Mouse (Mus musculus): Measurements from ENCODE around the gene Ankrd2.

Gene Ankrd2

GRCm38 (mm10) chr19:42035456-42036248 lies at the start of gene Ankrd2:
Ankrd2 (plus strand) TSS chr19:42036000.
- peak; percentile 72 for DNase-seq (ENCODE audit: extremely low read depth, insufficient read length, low spot score)

GRCm38 (mm10) chr19:41987206-41987605 lies 48.6 kb upstream of the Ankrd2 start:
- no peak for DNase-seq (ENCODE audit: extremely low read depth, insufficient read length, low spot score)

DNA sequence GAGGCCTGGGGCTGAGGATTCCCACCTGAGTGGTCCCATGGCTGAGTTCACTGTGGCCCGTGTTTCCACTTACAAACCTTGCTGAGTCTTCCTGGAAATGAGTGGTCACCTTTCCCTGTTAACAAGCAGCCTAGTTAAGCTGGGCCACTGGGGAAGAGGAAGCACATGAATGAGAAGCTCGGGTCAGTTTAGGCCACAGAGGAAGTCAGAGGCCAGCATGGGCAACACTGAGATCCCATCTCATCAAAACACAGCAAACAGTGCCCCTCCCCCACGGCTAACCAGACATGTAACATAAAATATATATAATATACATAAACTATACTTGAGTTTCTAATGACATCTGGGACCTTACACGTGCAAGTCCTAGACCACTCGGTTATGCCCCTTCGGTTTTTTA lies 46.0 kb upstream of the Ankrd2 start:
- no peak for DNase-seq (ENCODE audit: extremely low read depth, insufficient read length, low spot score)

GRCm38 (mm10) chr19:41991926-41992477 lies 43.8 kb upstream of the Ankrd2 start:
- no peak for DNase-seq (ENCODE audit: extremely low read depth, insufficient read length, low spot score)

GRCm38 (mm10) chr19:41992971-41993370 lies 42.8 kb upstream of the Ankrd2 start:
- DNase-seq (ENCODE audit: extremely low read depth, insufficient read length, low spot score): no peak

DNA sequence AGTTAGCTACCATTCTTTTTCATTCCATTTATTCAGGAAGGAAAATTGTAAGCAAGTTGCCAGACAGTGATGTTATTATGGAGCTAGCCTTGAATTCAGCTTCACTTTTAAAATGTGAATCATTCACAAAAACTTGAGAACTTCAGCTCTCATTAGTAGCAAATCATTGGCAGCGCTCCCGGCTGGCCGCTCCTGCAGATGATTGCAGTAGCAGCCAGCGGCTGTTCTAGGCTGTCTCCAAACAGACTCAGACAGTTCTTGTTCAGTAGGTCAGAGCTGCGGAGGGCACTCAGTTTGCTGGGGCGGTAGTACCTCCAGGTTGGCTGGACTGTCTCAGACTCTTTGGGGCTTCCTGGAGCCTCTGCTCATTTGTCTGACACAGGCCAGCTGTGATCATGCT lies 42.3 kb upstream of the Ankrd2 start:
- peak; percentile 61 for DNase-seq (ENCODE audit: extremely low read depth, insufficient read length, low spot score)

GRCm38 (mm10) chr19:41994023-41994422 lies 41.8 kb upstream of the Ankrd2 start:
- no peak for DNase-seq (ENCODE audit: extremely low read depth, insufficient read length, low spot score)

- no peak for DNase-seq (ENCODE audit: extremely low read depth, insufficient read length, low spot score)
Measured at GRCm38 (mm10) chr19:41995483-41995882, 40.3 kb upstream of the Ankrd2 start.

GRCm38 (mm10) chr19:41997090-41997489 lies 38.7 kb upstream of the Ankrd2 start:
- DNase-seq (ENCODE audit: extremely low read depth, insufficient read length, low spot score): no peak

DNA sequence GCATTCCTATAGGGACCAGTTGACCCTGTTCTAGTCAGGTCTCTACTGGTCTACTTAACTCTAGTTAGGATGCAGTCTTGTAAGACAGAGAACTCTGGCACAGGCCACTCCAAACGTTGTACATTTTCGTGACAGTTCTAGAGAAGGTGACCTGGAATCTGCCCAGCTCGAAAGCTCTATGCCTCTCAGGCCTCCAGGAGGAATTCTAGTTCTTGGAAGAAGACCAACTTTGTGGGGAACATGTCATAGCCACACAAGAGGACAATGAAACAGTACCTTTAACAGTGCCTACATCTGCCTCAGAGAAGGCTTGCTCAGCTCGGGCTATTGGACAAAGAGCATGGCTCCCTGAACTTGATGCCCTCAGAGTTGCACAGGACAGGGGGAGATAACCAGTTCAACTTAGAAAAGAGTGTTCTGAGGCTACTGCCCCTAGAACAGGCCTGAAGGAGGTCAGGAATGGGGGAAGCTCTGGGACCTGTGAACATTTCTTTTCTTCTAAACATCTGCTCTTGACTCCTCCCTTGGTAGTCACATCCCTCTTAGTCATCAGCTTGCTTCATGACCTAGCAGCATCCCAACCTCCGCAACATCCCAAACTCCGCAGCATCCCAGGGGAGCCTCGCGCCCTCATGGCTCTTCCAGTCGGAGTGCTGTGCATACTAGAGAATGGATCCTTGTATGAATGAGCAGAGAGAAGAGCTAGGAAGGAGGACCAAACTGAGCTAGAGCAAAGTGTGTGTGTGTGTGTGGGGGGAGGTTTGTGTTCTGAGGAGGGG lies 36.8 kb upstream of the Ankrd2 start:
- peak; percentile 67 for DNase-seq (ENCODE audit: extremely low read depth, insufficient read length, low spot score)

- DNase-seq (ENCODE audit: extremely low read depth, insufficient read length, low spot score): no peak
Measured at GRCm38 (mm10) chr19:41999688-42000283, 36.0 kb upstream of the Ankrd2 start.

- no peak for DNase-seq (ENCODE audit: extremely low read depth, insufficient read length, low spot score)
Measured at GRCm38 (mm10) chr19:42000446-42000958, 35.3 kb upstream of the Ankrd2 start.

GRCm38 (mm10) chr19:42001253-42001980 lies 34.4 kb upstream of the Ankrd2 start:
- DNase-seq (ENCODE audit: extremely low read depth, insufficient read length, low spot score): no peak

DNA sequence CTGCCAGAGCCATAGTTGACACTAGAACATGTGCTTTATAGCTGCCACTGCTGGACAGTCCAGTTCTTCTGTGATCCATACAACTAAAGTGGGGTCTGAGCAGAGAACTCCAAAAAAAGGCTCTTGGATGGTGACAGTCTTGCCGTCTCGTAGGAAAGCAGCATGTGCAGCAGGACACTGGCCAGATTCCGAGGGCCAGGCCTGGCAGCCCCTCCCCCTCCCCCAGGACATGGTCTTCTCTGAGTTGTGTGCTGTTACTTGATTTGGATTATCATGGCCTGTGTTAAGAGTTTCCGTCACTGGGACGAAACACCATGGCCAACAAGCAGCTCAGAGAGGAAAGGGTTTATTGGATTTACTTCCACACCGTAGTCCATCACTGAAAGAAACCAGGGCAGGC lies 31.5 kb upstream of the Ankrd2 start:
- no peak for DNase-seq (ENCODE audit: extremely low read depth, insufficient read length, low spot score)

DNA sequence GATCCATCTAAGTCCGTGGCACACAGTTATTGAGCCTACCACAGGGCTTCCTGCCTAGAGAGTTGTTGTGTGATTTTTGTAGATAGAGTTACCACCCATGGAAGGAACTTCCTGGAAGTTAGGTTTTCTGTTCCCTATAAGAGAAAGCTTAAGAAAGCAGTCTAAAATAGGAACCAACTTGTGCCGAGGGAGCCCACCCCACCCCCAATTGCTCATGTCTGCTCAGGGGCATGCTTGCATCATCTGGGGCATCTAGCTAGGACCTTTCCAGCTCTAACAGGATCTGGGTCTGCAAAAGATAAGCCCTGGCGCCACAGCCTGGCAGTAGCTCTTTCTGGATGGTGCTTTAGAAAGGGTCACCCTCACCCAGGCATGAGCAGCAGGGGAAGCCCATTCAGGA lies 30.2 kb upstream of the Ankrd2 start:
- DNase-seq (ENCODE audit: extremely low read depth, insufficient read length, low spot score): no peak

DNA sequence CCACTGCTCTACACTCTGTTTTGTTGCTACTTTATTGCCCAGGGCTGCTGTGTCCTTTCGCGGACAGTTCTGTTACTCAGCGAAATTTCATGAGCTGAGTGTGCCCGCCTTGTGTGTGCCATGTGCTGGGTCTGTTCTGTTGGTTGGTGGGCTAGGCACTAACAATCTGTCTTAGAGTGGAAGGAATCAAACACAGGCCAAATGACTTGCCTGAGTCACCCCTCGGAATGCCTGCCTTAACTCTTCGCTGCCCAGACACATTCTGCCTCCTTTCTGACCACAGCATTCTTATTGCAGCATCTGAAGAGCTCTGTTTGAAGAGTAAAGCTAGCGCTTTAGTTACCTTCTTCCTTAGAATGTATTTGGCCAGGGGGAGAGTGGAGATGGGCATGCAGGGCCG lies 29.2 kb upstream of the Ankrd2 start:
- peak; percentile 44 for DNase-seq (ENCODE audit: extremely low read depth, insufficient read length, low spot score)

DNA sequence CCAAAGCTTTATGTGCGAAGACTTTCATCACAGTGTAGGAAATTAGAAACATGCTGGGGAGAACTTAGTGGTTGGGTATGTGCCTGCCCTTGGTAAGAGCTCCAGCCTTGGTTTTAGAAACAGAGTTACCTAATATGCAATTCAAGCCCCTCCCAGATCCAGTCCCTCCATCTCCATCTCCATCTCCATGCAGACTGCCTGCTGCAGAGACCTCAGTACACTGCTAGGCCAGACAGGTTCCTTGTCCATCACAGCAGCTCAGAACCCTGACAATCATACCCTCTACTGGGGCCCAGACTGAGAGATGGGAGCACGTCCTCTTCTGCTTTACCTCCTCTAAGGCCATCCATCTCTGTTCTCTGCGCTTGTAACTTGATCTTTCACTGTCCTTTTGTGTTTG lies 27.2 kb upstream of the Ankrd2 start:
- no peak for DNase-seq (ENCODE audit: extremely low read depth, insufficient read length, low spot score)

- no peak for DNase-seq (ENCODE audit: extremely low read depth, insufficient read length, low spot score)
Measured at GRCm38 (mm10) chr19:42009067-42009466, 26.7 kb upstream of the Ankrd2 start.

DNA sequence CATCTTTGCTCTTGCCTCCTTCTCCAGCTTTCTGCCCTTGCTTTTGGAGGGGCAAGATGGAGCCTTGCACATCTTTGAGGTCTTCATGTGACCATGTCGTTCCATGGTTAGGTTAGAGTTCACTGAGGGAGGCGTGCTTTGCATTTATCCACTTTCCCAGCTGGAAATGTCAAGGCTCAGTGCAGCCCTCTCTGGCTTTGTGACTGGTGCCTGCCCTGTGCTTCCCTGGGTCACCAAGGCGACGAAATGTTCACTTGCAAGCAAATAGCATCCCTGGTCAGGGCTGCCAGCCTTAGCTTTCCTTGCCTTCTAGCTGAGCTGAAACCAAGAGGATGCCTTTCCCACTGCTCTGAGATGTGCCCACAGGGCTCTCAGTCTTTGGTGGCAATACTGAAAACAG lies 25.4 kb upstream of the Ankrd2 start:
- DNase-seq (ENCODE audit: extremely low read depth, insufficient read length, low spot score): no peak

DNA sequence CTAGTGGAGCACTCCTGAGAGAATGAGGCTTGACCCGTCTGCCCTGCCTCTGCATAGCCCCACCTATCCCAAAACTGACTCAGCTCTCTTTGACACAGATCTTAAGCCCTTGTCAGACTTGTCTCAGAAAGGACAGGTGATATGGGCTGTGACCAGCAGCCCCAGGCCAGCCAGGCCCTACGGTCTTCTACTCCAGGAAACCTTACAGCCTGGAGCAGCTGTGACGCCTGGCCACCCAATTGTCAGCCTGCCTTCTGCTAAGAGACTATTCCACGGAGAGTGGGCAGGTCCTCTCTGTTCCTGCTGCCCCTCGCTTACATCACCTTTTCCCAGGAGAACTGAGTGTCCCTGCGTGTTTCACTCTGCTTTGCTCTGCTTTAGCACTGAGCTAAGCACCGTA lies 24.7 kb upstream of the Ankrd2 start:
- no peak for DNase-seq (ENCODE audit: extremely low read depth, insufficient read length, low spot score)

Measured in 3134 (cell line).